ENCODE assay signal across 27 mouse cellular contexts in genomic region chr14:93080910-93081309, GRCm38 (mm10).
A peak's percentile ranks its signal among the peaks of the same experiment; 100 is the strongest.
DNase-seq lines count a peak whose midpoint lies in the region; ATAC-seq lines count a peak whose summit lies in the region.
"Had no signal": no experiment of that assay in that cellular context is flagged by ENCODE, and none has a peak within 500 bp of the region (broad histone marks: within the 10 kb centered on the region; RNA-seq: fewer than 3 reads in every experiment).

No protein-coding gene starts in this region.

- 19% methylated on average over 2 of the region's 2 CpGs for WGBS in kidney, embryonic 14.5 days

- no peak overlapping the region for H3K9ac ChIP-seq in kidney, embryonic 14.5 days (ENCODE audit: low read depth, low read length)
- H3K9ac ChIP-seq: embryonic facial prominence, embryonic 15.5 days; forebrain, embryonic 12.5 days; forebrain, embryonic 15.5 days; heart, embryonic 12.5 days; heart, embryonic 15.5 days; hindbrain, embryonic 13.5 days had no signal

- no peaks in the 10 kb centered on the region for H3K27me3 ChIP-seq in kidney, embryonic 14.5 days (ENCODE audit: control insufficient read depth, insufficient read depth, low read length)
- H3K27me3 ChIP-seq: embryonic facial prominence, embryonic 15.5 days; forebrain, embryonic 15.5 days; heart, embryonic 12.5 days; heart, embryonic 15.5 days; hindbrain, embryonic 13.5 days had no signal

- H3K36me3 ChIP-seq in kidney, embryonic 14.5 days (ENCODE audit: control insufficient read depth, insufficient read depth, low read length), result no peaks in the 10 kb centered on the region
- H3K36me3 ChIP-seq: embryonic facial prominence, embryonic 15.5 days; forebrain, embryonic 12.5 days; forebrain, embryonic 15.5 days; heart, embryonic 12.5 days; heart, embryonic 15.5 days; hindbrain, embryonic 10.5 days; hindbrain, embryonic 13.5 days had no signal

- ATAC-seq in kidney, embryonic 14.5 days (ENCODE audit: low FRiP score, low TSS enrichment), result peak; percentile 49; the same call in 1 of the 2 replicates
- ATAC-seq: activated CD4-positive, CD25-positive, alpha-beta regulatory T cell, adult 4 months; forebrain, embryonic 15.5 days; hindbrain, embryonic 16.5 days had no signal

- H3K4me1 ChIP-seq in kidney, embryonic 14.5 days (ENCODE audit: control insufficient read depth, insufficient read depth, low read length), result no peaks in the 10 kb centered on the region
- H3K4me1 ChIP-seq: embryonic facial prominence, embryonic 15.5 days; heart, embryonic 12.5 days; heart, embryonic 15.5 days had no signal

- H3K9me3 ChIP-seq in kidney, embryonic 14.5 days (ENCODE audit: control insufficient read depth, low read length), result no peaks in the 10 kb centered on the region
- H3K9me3 ChIP-seq: embryonic facial prominence, embryonic 15.5 days; forebrain, embryonic 12.5 days; forebrain, embryonic 15.5 days; heart, embryonic 12.5 days; heart, embryonic 15.5 days; hindbrain, embryonic 10.5 days; hindbrain, embryonic 13.5 days had no signal

- no peak overlapping the region for H3K4me2 ChIP-seq in kidney, embryonic 14.5 days (replicated peaks; ENCODE audit: low read depth, low read length)
- H3K4me2 ChIP-seq: embryonic facial prominence, embryonic 15.5 days; forebrain, embryonic 12.5 days; forebrain, embryonic 15.5 days; heart, embryonic 12.5 days; heart, embryonic 15.5 days; hindbrain, embryonic 13.5 days had no signal

- H3K27ac ChIP-seq in kidney, embryonic 14.5 days (ENCODE audit: low read depth, low read length), result no peak overlapping the region
- H3K27ac ChIP-seq: embryonic facial prominence, embryonic 15.5 days; forebrain, embryonic 12.5 days; forebrain, embryonic 15.5 days; gastrocnemius, adult 2 months; heart, embryonic 15.5 days; hindbrain, embryonic 10.5 days; hindbrain, embryonic 13.5 days had no signal

- no peak for DNase-seq in kidney, adult 8-10 months
- peak; percentile 46 for DNase-seq in forelimb bud, embryonic 11.5 days (ENCODE audit: low read depth, low spot score)
- peak; percentile 37 for DNase-seq in hindlimb bud, embryonic 11.5 days (ENCODE audit: extremely low spot score, low read depth, low spot score)
- DNase-seq in right cerebral cortex, adult 2 months (ENCODE audit: low spot score in 2 of 2), result no peak
- no peak for DNase-seq in B cell, adult 2 months
- DNase-seq: adrenal gland, adult 8-10 months; adrenal gland, postnatal 25 days; cerebellum, adult 11-12 months; cerebellum, adult 8-10 months; cerebellum, postnatal 10 days; cerebellum, postnatal 36 days; embryo, embryonic 11 days; gastrocnemius, adult 2 months; gastrocnemius, postnatal 14 days; heart, adult 18-20 months; heart, postnatal 10 days; heart, postnatal 36 days had no signal

- no peak overlapping the region for H3K4me3 ChIP-seq in kidney, embryonic 14.5 days (ENCODE audit: low read length)
- H3K4me3 ChIP-seq: embryonic facial prominence, embryonic 15.5 days; forebrain, embryonic 12.5 days; forebrain, embryonic 15.5 days; gastrocnemius, adult 2 months; heart, embryonic 12.5 days; heart, embryonic 15.5 days; hindbrain, embryonic 10.5 days; hindbrain, embryonic 13.5 days had no signal

Comparison
In these comparisons a context has a peak if more than half of its experiments do, and no peak if none do; other contexts are left out.
1. DNase-seq: peak in forelimb bud, embryonic 11.5 days (single experiment) and hindlimb bud, embryonic 11.5 days (single experiment); none in kidney, adult 8-10 months (0 of 2), right cerebral cortex, adult 2 months (0 of 2) and B cell, adult 2 months (0 of 2).